Mouse (Mus musculus) hindbrain, embryonic 13.5 days (tissue): Measurements from ENCODE around the gene Cacna1c. TPM values are rescaled to one million over a fixed set of nuclear protein-coding genes. Genes with fewer than 3 reads are reported as not detected.

Experiments used
- ATAC-seq: fragments of 200-750 bp; cut with Nextera tagmentation; 2 replicates; pipeline ENCODE4 v1.8.0; 2017; ENCODE audit warnings: moderate TSS enrichment; ENCODE audit not compliant: low FRiP score
- H3K27ac ChIP-seq: fragments of 300-500 bp; sonication (generic); 2 replicates; pipeline ENCODE4 v1.5.1; 2015; ENCODE audit warnings: inconsistent platforms, mild to moderate bottlenecking, moderate library complexity
- H3K27me3 ChIP-seq: fragments of 300-500 bp; sonication (generic); 2 replicates; pipeline ENCODE4 v1.6.1; 2015; ENCODE audit warnings: mild to moderate bottlenecking, inconsistent platforms
- H3K36me3 ChIP-seq: fragments of 300-500 bp; sonication (generic); 2 replicates; pipeline ENCODE4 v1.6.1; 2015; ENCODE audit warnings: mild to moderate bottlenecking, inconsistent platforms
- H3K4me1 ChIP-seq: fragments of 300-500 bp; sonication (generic); replicated peaks from 2 replicates; pipeline ENCODE4 v1.6.1; 2015; ENCODE audit warnings: inconsistent platforms
- H3K4me2 ChIP-seq: fragments of 300-500 bp; sonication (generic); 2 replicates; pipeline ENCODE4 v1.6.1; 2015; ENCODE audit warnings: inconsistent platforms, mild to moderate bottlenecking, moderate library complexity
- H3K4me3 ChIP-seq: fragments of 300-500 bp; sonication (generic); 2 replicates; pipeline ENCODE4 v1.5.1; 2015; ENCODE audit warnings: mild to moderate bottlenecking, inconsistent platforms
- H3K9ac ChIP-seq: fragments of 300-500 bp; sonication (generic); 2 replicates; pipeline ENCODE4 v1.6.1; 2015; ENCODE audit warnings: mild to moderate bottlenecking, inconsistent platforms
- H3K9me3 ChIP-seq: fragments of 300-500 bp; sonication (generic); 2 replicates; pipeline ENCODE4 v1.6.1; 2016; ENCODE audit warnings: inconsistent platforms
- WGBS: fragments of 180-500 bp; shearing (Covaris S2); methylation state at CpG from one replicate; pipeline ENCODE4 v1.1.7; 2015; 5-methylcytosine and 5-hydroxymethylcytosine counted together
- polyA plus RNA-seq: library from polyadenylated mRNA; unstranded; fragments of >200 nt; fragmentation: Nextera tagmentation; extraction: Ambion mirVana; gene quantifications from 2 replicates; pipeline ENCODE4 v1.2.1, GENCODE M21; 2015

Gene Cacna1c
- polyA plus RNA-seq, 1 experiment from 2014 or later, result 6.9 TPM

GRCm38 (mm10) chr6:119201575-119201974, 5.4 kb upstream of the Cacna1c start:
- H3K36me3 ChIP-seq, result peaks cover 28% of the 10 kb centered on the region
- H3K9me3 ChIP-seq, result no peaks in the 10 kb centered on the region
- H3K27me3 ChIP-seq, result no peaks in the 10 kb centered on the region
- no peak overlapping the region for H3K27ac ChIP-seq
- H3K4me3 ChIP-seq, result no peak overlapping the region
- no peak for ATAC-seq
- H3K4me2 ChIP-seq, result no peak overlapping the region
- no peak overlapping the region for H3K9ac ChIP-seq
- 95% methylated on average over 4 of the region's 4 CpGs for WGBS
- H3K4me1 ChIP-seq, result peaks cover 29% of the 10 kb centered on the region

GRCm38 (mm10) chr6:119200362-119200761, 4.1 kb upstream of the Cacna1c start:
- WGBS, result 78% methylated on average over 5 of the region's 5 CpGs
- H3K4me2 ChIP-seq, result no peak overlapping the region
- H3K27me3 ChIP-seq, result no peaks in the 10 kb centered on the region
- H3K27ac ChIP-seq, result no peak overlapping the region
- no peak overlapping the region for H3K4me3 ChIP-seq
- no peaks in the 10 kb centered on the region for H3K9me3 ChIP-seq
- no peak overlapping the region for H3K9ac ChIP-seq
- peaks cover 28% of the 10 kb centered on the region for H3K4me1 ChIP-seq
- no peak for ATAC-seq
- peaks cover 32% of the 10 kb centered on the region for H3K36me3 ChIP-seq

GRCm38 (mm10) chr6:119199274-119199879, 3.2 kb upstream of the Cacna1c start:
- H3K4me1 ChIP-seq, result peaks cover 22% of the 10 kb centered on the region
- WGBS, result 19% methylated on average over 8 of the region's 8 CpGs
- H3K4me3 ChIP-seq, result no peak overlapping the region
- no peaks in the 10 kb centered on the region for H3K27me3 ChIP-seq
- no peaks in the 10 kb centered on the region for H3K9me3 ChIP-seq
- no peak overlapping the region for H3K4me2 ChIP-seq
- H3K36me3 ChIP-seq, result peaks cover 29% of the 10 kb centered on the region
- ATAC-seq, result no peak
- H3K9ac ChIP-seq, result no peak overlapping the region
- H3K27ac ChIP-seq, result no peak overlapping the region

- Histone ChIP-seq H3K9me3 (no peaks in the 10 kb centered on the region), H3K4me3 (no peak overlapping the region), H3K27ac (no peak overlapping the region), H3K4me2 (no peak overlapping the region), H3K36me3 (peaks cover 29% of the 10 kb centered on the region), H3K9ac (no peak overlapping the region), H3K4me1 (peaks cover 22% of the 10 kb centered on the region), H3K27me3 (no peaks in the 10 kb centered on the region)
- 31% methylated on average over 15 of the region's 15 CpGs for whole genome bisulfite sequencing
- ATAC-seq, result no peak
Measured at GRCm38 (mm10) chr6:119198534-119199273, 2.5 kb upstream of the Cacna1c start.

GRCm38 (mm10) chr6:119194601-119195000, 1.6 kb downstream of the Cacna1c start:
- no peak overlapping the region for H3K4me3 ChIP-seq
- H3K4me2 ChIP-seq, result no peak overlapping the region
- no peaks in the 10 kb centered on the region for H3K27me3 ChIP-seq
- H3K36me3 ChIP-seq, result peaks cover 50% of the 10 kb centered on the region
- WGBS, result 93% methylated on average over 7 of the region's 7 CpGs
- H3K4me1 ChIP-seq, result peaks cover 14% of the 10 kb centered on the region
- ATAC-seq, result no peak
- H3K27ac ChIP-seq, result no peak overlapping the region
- no peak overlapping the region for H3K9ac ChIP-seq
- H3K9me3 ChIP-seq, result no peaks in the 10 kb centered on the region

GRCm38 (mm10) chr6:119194161-119194560, 2.1 kb downstream of the Cacna1c start:
- Histone ChIP-seq H3K4me2 (no peak overlapping the region), H3K36me3 (peaks cover 55% of the 10 kb centered on the region), H3K4me1 (peaks cover 9% of the 10 kb centered on the region), H3K27me3 (no peaks in the 10 kb centered on the region), H3K4me3 (no peak overlapping the region), H3K9ac (no peak overlapping the region), H3K27ac (no peak overlapping the region), H3K9me3 (no peaks in the 10 kb centered on the region)
- WGBS, result 81% methylated on average over 9 of the region's 9 CpGs
- ATAC-seq, result no peak

- ATAC-seq, result no peak
- peaks cover 59% of the 10 kb centered on the region for H3K36me3 ChIP-seq
- WGBS, result 91% methylated on average over 15 of the region's 15 CpGs
Measured at GRCm38 (mm10) chr6:119193571-119194154, 2.6 kb downstream of the Cacna1c start.

GRCm38 (mm10) chr6:119191478-119191877, 4.7 kb downstream of the Cacna1c start:
- no peak for ATAC-seq
- H3K27ac ChIP-seq, result no peak overlapping the region
- no peaks in the 10 kb centered on the region for H3K27me3 ChIP-seq
- H3K4me2 ChIP-seq, result no peak overlapping the region
- peaks cover 66% of the 10 kb centered on the region for H3K36me3 ChIP-seq
- H3K4me3 ChIP-seq, result no peak overlapping the region
- no peaks in the 10 kb centered on the region; the same call in 1 of the 2 replicates for H3K4me1 ChIP-seq
- no peak overlapping the region for H3K9ac ChIP-seq
- H3K9me3 ChIP-seq, result no peaks in the 10 kb centered on the region
- 92% methylated on average over 4 of the region's 4 CpGs for WGBS

More at GRCm38 (mm10) chr6:119193571-119194154, 2.6 kb downstream of the Cacna1c start:
- Histone ChIP-seq H3K4me1 (peaks cover 4% of the 10 kb centered on the region), H3K4me2 (no peak overlapping the region), H3K4me3 (no peak overlapping the region), H3K9me3 (no peaks in the 10 kb centered on the region), H3K9ac (no peak overlapping the region), H3K27me3 (no peaks in the 10 kb centered on the region), H3K27ac (no peak overlapping the region)

- H3K27me3 ChIP-seq, result no peaks in the 10 kb centered on the region
- H3K27ac ChIP-seq, result no peak overlapping the region
- no peaks in the 10 kb centered on the region for H3K9me3 ChIP-seq
- ATAC-seq, result no peak
- no peak overlapping the region for H3K9ac ChIP-seq
- no peak overlapping the region for H3K4me3 ChIP-seq
- WGBS, result 73% methylated on average over 6 of the region's 6 CpGs
- peaks cover 7% of the 10 kb centered on the region; the same call in 1 of the 2 replicates for H3K4me1 ChIP-seq
- H3K36me3 ChIP-seq, result peaks cover 67% of the 10 kb centered on the region
- H3K4me2 ChIP-seq, result no peak overlapping the region
Measured at GRCm38 (mm10) chr6:119187631-119188030, 8.6 kb downstream of the Cacna1c start.

- Histone ChIP-seq H3K4me2 (no peak overlapping the region), H3K36me3 (peaks cover 57% of the 10 kb centered on the region), H3K9me3 (no peaks in the 10 kb centered on the region), H3K9ac (peak overlapping the region; percentile 39; the same call in 1 of the 2 replicates), H3K27ac (no peak overlapping the region), H3K4me1 (peaks cover 7% of the 10 kb centered on the region; the same call in 1 of the 2 replicates), H3K4me3 (no peak overlapping the region), H3K27me3 (no peaks in the 10 kb centered on the region)
- WGBS, result 63% methylated on average over 8 of the region's 8 CpGs
- no peak for ATAC-seq
Measured at GRCm38 (mm10) chr6:119186658-119187057, 9.6 kb downstream of the Cacna1c start.

GRCm38 (mm10) chr6:119183781-119184180, 12.4 kb downstream of the Cacna1c start:
- Histone ChIP-seq H3K9me3 (no peaks in the 10 kb centered on the region), H3K27me3 (no peaks in the 10 kb centered on the region), H3K9ac (0 out of 2 replicates have a peak overlapping the region, but pooled peaks have one; percentile 6), H3K36me3 (peaks cover 30% of the 10 kb centered on the region), H3K4me2 (no peak overlapping the region), H3K4me1 (peaks cover 7% of the 10 kb centered on the region; the same call in 1 of the 2 replicates), H3K4me3 (no peak overlapping the region), H3K27ac (no peak overlapping the region)
- WGBS, result 54% methylated on average over 3 of the region's 3 CpGs
- ATAC-seq, result no peak

GRCm38 (mm10) chr6:119182211-119182610, 14.0 kb downstream of the Cacna1c start:
- Histone ChIP-seq H3K27me3 (no peaks in the 10 kb centered on the region), H3K4me2 (no peak overlapping the region), H3K27ac (no peak overlapping the region), H3K36me3 (peaks cover 25% of the 10 kb centered on the region), H3K4me3 (no peak overlapping the region), H3K9me3 (no peaks in the 10 kb centered on the region), H3K4me1 (peaks cover 13% of the 10 kb centered on the region), H3K9ac (no peak overlapping the region)
- WGBS, result 92% methylated on average over 9 of the region's 9 CpGs
- no peak for ATAC-seq
